Mouse (Mus musculus): ENCODE data around the gene Pltp.
"Not testable (repeated sequence)": the region's sequence is repeated elsewhere in the genome, so short reads cannot be mapped to it uniquely, and the experiment has no call there.

Gene Pltp

GRCm38 (mm10) chr2:164804533-164805331 is 52.8 kb downstream of the Pltp start, which contains the start of the genes Acot8 and Zswim3:
Gene Acot8, minus strand, starts transcription at chr2:164804882.
Gene Zswim3, plus strand, starts transcription at chr2:164805098.
- DNase-seq: peak; percentile 99

GRCm38 (mm10) chr2:164803921-164804313 is 53.6 kb downstream of the Pltp start:
- DNase-seq: no peak

GRCm38 (mm10) chr2:164803201-164803920 is 54.1 kb downstream of the Pltp start:
- DNase-seq: no peak

GRCm38 (mm10) chr2:164800252-164801004 is 57.1 kb downstream of the Pltp start:
- no peak for DNase-seq

GRCm38 (mm10) chr2:164798554-164798953 is 59.0 kb downstream of the Pltp start:
- not testable (repeated sequence) for DNase-seq

GRCm38 (mm10) chr2:164795868-164796267 is 61.6 kb downstream of the Pltp start:
- no peak for DNase-seq

- peak; percentile 91 for DNase-seq
These were observed 63.2 kb downstream of the Pltp start for GRCm38 (mm10) chr2:164794293-164794692.

- DNase-seq: no peak
These were observed 63.7 kb downstream of the Pltp start for GRCm38 (mm10) chr2:164793772-164794171.

- DNase-seq: peak; percentile 88
These were observed 64.3 kb downstream of the Pltp start for GRCm38 (mm10) chr2:164793236-164793635.

- no peak for DNase-seq
These were observed 64.9 kb downstream of the Pltp start for GRCm38 (mm10) chr2:164792400-164793190.

- peak; percentile 63 for DNase-seq
These were observed 65.7 kb downstream of the Pltp start for GRCm38 (mm10) chr2:164791841-164792261.

- no peak for DNase-seq
These were observed 67.1 kb downstream of the Pltp start for GRCm38 (mm10) chr2:164790451-164790850.
